Mouse (Mus musculus) thymus, postnatal 14 days (tissue): Measurements from ENCODE around the gene Krt16.
A peak's percentile ranks its signal among the peaks of the same experiment; 100 is the strongest.

ENCODE experiments used
- DNase-seq: peaks from one replicate; pipeline ENCODE4 v3.0.0; 2021

Gene Krt16

GRCm38 (mm10) chr11:100248852-100249465, at the start of gene Krt16:
Krt16 (minus strand) TSS chr11:100248902.
- no peak for DNase-seq

GRCm38 (mm10) chr11:100297801-100298200, 49.1 kb upstream of the Krt16 start:
- peak; percentile 40 for DNase-seq

GRCm38 (mm10) chr11:100295308-100295707, 46.6 kb upstream of the Krt16 start:
- peak; percentile 85 for DNase-seq

- no peak for DNase-seq
Measured at GRCm38 (mm10) chr11:100292884-100293283, 44.2 kb upstream of the Krt16 start.

- no peak for DNase-seq
Measured at GRCm38 (mm10) chr11:100290235-100290634, 41.5 kb upstream of the Krt16 start.

GRCm38 (mm10) chr11:100288942-100289341, 40.2 kb upstream of the Krt16 start:
- no peak for DNase-seq

- DNase-seq, result no peak
Measured at GRCm38 (mm10) chr11:100287024-100287423, 38.3 kb upstream of the Krt16 start.

- DNase-seq, result no peak
Measured at GRCm38 (mm10) chr11:100284988-100285387, 36.3 kb upstream of the Krt16 start.

GRCm38 (mm10) chr11:100282549-100282948, 33.8 kb upstream of the Krt16 start:
- DNase-seq, result peak; percentile 76

- DNase-seq, result peak; percentile 76
Measured at GRCm38 (mm10) chr11:100281596-100282544, 33.2 kb upstream of the Krt16 start.

- DNase-seq, result no peak
Measured at GRCm38 (mm10) chr11:100278759-100279158, 30.1 kb upstream of the Krt16 start.

- no peak for DNase-seq
Measured at GRCm38 (mm10) chr11:100277726-100278480, 29.2 kb upstream of the Krt16 start.

GRCm38 (mm10) chr11:100275466-100275865, 26.8 kb upstream of the Krt16 start:
- DNase-seq, result no peak

- DNase-seq, result no peak
Measured at GRCm38 (mm10) chr11:100274719-100275118, 26.0 kb upstream of the Krt16 start.

GRCm38 (mm10) chr11:100271878-100272277, 23.2 kb upstream of the Krt16 start:
- DNase-seq, result no peak

- DNase-seq, result no peak
Measured at GRCm38 (mm10) chr11:100269821-100270332, 21.2 kb upstream of the Krt16 start, which contains the start of gene Krt42. Krt42 (minus strand) TSS chr11:100269871.

GRCm38 (mm10) chr11:100262058-100262980, 13.6 kb upstream of the Krt16 start:
- DNase-seq, result no peak

- no peak for DNase-seq
Measured at GRCm38 (mm10) chr11:100261235-100261605, 12.5 kb upstream of the Krt16 start.

- no peak for DNase-seq
Measured at GRCm38 (mm10) chr11:100260514-100261234, 12.0 kb upstream of the Krt16 start, which contains the start of gene Krt17. Krt17 (minus strand) TSS chr11:100261029.

GRCm38 (mm10) chr11:100259079-100259478, 10.4 kb upstream of the Krt16 start:
- no peak for DNase-seq

GRCm38 (mm10) chr11:100257967-100258366, 9.3 kb upstream of the Krt16 start:
- no peak for DNase-seq
